Mouse (Mus musculus): ENCODE data around the gene Col4a3. TPM values are rescaled to one million over a fixed set of nuclear protein-coding genes. Genes with fewer than 3 reads are reported as not detected.

The Col4a3 gene
- polyA plus RNA-seq, 1 experiment from 2014 or later, result 0.72 TPM

- no peak overlapping the region for H3K4me3 ChIP-seq (ENCODE audit: control insufficient read depth in 1 of 2, insufficient read depth in 1 of 2, low read depth in 1 of 2, low read length in 2 of 2)
- peak; percentile 50; the same call in 1 of the 2 replicates for ATAC-seq (ENCODE audit: insufficient number of reproducible peaks, insufficient read depth, low FRiP score, low read depth)
- H3K4me1 ChIP-seq (ENCODE audit: control insufficient read depth in 2 of 2, insufficient read depth in 2 of 2, low read length in 2 of 2), result peaks cover 4 to 6% of the 10 kb centered on the region in 2 experiments; a peak in 3 of 4 replicates
- H3K36me3 ChIP-seq (ENCODE audit: control insufficient read depth, insufficient read depth, low read length), result no peaks in the 10 kb centered on the region
- no peaks in the 10 kb centered on the region for H3K27me3 ChIP-seq (ENCODE audit: control insufficient read depth, insufficient read depth, low read length)
- 30% methylated on average over 5 of the region's 5 CpGs for WGBS
- peak overlapping the region; percentile 48 for H3K4me2 ChIP-seq (ENCODE audit: low read length)
- peak overlapping the region in 1 of 2 experiments; percentile 3; a peak in 1 of 4 replicates for H3K27ac ChIP-seq (replicated peaks in 1 of 2; ENCODE audit: control insufficient read depth in 1 of 2, insufficient read depth in 1 of 2, low read depth in 2 of 2, low read length in 2 of 2)
- H3K9me3 ChIP-seq (ENCODE audit: control insufficient read depth, low read length), result no peaks in the 10 kb centered on the region
- peak overlapping the region; percentile 2; the same call in 1 of the 2 replicates for H3K9ac ChIP-seq (ENCODE audit: low read length)
These were observed 31.8 kb upstream of the Col4a3 start for GRCm38 (mm10) chr1:82554889-82555288.

- Histone ChIP-seq H3K4me1 (ENCODE audit: control insufficient read depth in 2 of 2, insufficient read depth in 2 of 2, low read length in 2 of 2) (no peaks in the 10 kb centered on the region), H3K27ac (replicated peaks in 1 of 2; ENCODE audit: control insufficient read depth in 1 of 2, insufficient read depth in 1 of 2, low read depth in 2 of 2, low read length in 2 of 2) (no peak overlapping the region), H3K4me2 (ENCODE audit: low read length) (no peak overlapping the region), H3K36me3 (ENCODE audit: control insufficient read depth, insufficient read depth, low read length) (no peaks in the 10 kb centered on the region), H3K9ac (ENCODE audit: low read length) (no peak overlapping the region), H3K9me3 (ENCODE audit: control insufficient read depth, low read length) (0 out of 2 replicates have a peak, but pooled peaks cover 5% of the 10 kb centered on the region), H3K27me3 (ENCODE audit: control insufficient read depth, insufficient read depth, low read length) (0 out of 2 replicates have a peak, but pooled peaks cover 3% of the 10 kb centered on the region), H3K4me3 (ENCODE audit: control insufficient read depth in 1 of 2, insufficient read depth in 1 of 2, low read depth in 1 of 2, low read length in 2 of 2) (no peak overlapping the region)
- no peak for ATAC-seq (ENCODE audit: insufficient number of reproducible peaks, insufficient read depth, low FRiP score, low read depth)
- 43% methylated on average over 4 of the region's 4 CpGs for WGBS
These were observed 26.5 kb upstream of the Col4a3 start for GRCm38 (mm10) chr1:82560223-82560622.

GRCm38 (mm10) chr1:82569405-82569804 lies 17.3 kb upstream of the Col4a3 start:
- H3K4me2 ChIP-seq (ENCODE audit: low read length), result no peak overlapping the region
- ATAC-seq (ENCODE audit: insufficient number of reproducible peaks, insufficient read depth, low FRiP score, low read depth), result no peak
- WGBS, result 67% methylated on average over 4 of the region's 4 CpGs
- H3K27ac ChIP-seq (replicated peaks in 1 of 2; ENCODE audit: control insufficient read depth in 1 of 2, insufficient read depth in 1 of 2, low read depth in 2 of 2, low read length in 2 of 2), result no peak overlapping the region
- no peaks in the 10 kb centered on the region for H3K27me3 ChIP-seq (ENCODE audit: control insufficient read depth, insufficient read depth, low read length)
- no peaks in the 10 kb centered on the region for H3K9me3 ChIP-seq (ENCODE audit: control insufficient read depth, low read length)
- H3K4me3 ChIP-seq (ENCODE audit: control insufficient read depth in 1 of 2, insufficient read depth in 1 of 2, low read depth in 1 of 2, low read length in 2 of 2), result no peak overlapping the region
- H3K4me1 ChIP-seq (ENCODE audit: control insufficient read depth in 2 of 2, insufficient read depth in 2 of 2, low read length in 2 of 2), result no peaks in the 10 kb centered on the region
- no peak overlapping the region for H3K9ac ChIP-seq (ENCODE audit: low read length)
- no peaks in the 10 kb centered on the region for H3K36me3 ChIP-seq (ENCODE audit: control insufficient read depth, insufficient read depth, low read length)

GRCm38 (mm10) chr1:82571758-82572157 lies 15.0 kb upstream of the Col4a3 start:
- no peak overlapping the region for H3K4me2 ChIP-seq (ENCODE audit: low read length)
- no peak for ATAC-seq (ENCODE audit: insufficient number of reproducible peaks, insufficient read depth, low FRiP score, low read depth)
- no peaks in the 10 kb centered on the region for H3K36me3 ChIP-seq (ENCODE audit: control insufficient read depth, insufficient read depth, low read length)
- no peak overlapping the region for H3K4me3 ChIP-seq (ENCODE audit: control insufficient read depth in 1 of 2, insufficient read depth in 1 of 2, low read depth in 1 of 2, low read length in 2 of 2)
- no peaks in the 10 kb centered on the region for H3K27me3 ChIP-seq (ENCODE audit: control insufficient read depth, insufficient read depth, low read length)
- H3K9ac ChIP-seq (ENCODE audit: low read length), result no peak overlapping the region
- no peaks in the 10 kb centered on the region for H3K9me3 ChIP-seq (ENCODE audit: control insufficient read depth, low read length)
- WGBS, result 68% methylated on average over 1 of the region's 1 CpGs
- H3K4me1 ChIP-seq (ENCODE audit: control insufficient read depth in 2 of 2, insufficient read depth in 2 of 2, low read length in 2 of 2), result no peaks in the 10 kb centered on the region
- H3K27ac ChIP-seq (replicated peaks in 1 of 2; ENCODE audit: control insufficient read depth in 1 of 2, insufficient read depth in 1 of 2, low read depth in 2 of 2, low read length in 2 of 2), result no peak overlapping the region

- H3K9me3 ChIP-seq (ENCODE audit: control insufficient read depth, low read length), result no peaks in the 10 kb centered on the region
- H3K4me3 ChIP-seq (ENCODE audit: control insufficient read depth in 1 of 2, insufficient read depth in 1 of 2, low read depth in 1 of 2, low read length in 2 of 2), result no peak overlapping the region
- WGBS, result 80% methylated on average over 3 of the region's 3 CpGs
- H3K9ac ChIP-seq (ENCODE audit: low read length), result no peak overlapping the region
- H3K27me3 ChIP-seq (ENCODE audit: control insufficient read depth, insufficient read depth, low read length), result no peaks in the 10 kb centered on the region
- no peaks in the 10 kb centered on the region for H3K36me3 ChIP-seq (ENCODE audit: control insufficient read depth, insufficient read depth, low read length)
- no peak overlapping the region for H3K27ac ChIP-seq (replicated peaks in 1 of 2; ENCODE audit: control insufficient read depth in 1 of 2, insufficient read depth in 1 of 2, low read depth in 2 of 2, low read length in 2 of 2)
- peaks cover 9 to 12% of the 10 kb centered on the region in 2 experiments for H3K4me1 ChIP-seq (ENCODE audit: control insufficient read depth in 2 of 2, insufficient read depth in 2 of 2, low read length in 2 of 2)
- ATAC-seq (ENCODE audit: insufficient number of reproducible peaks, insufficient read depth, low FRiP score, low read depth), result no peak
- H3K4me2 ChIP-seq (ENCODE audit: low read length), result no peak overlapping the region
These were observed 11.0 kb upstream of the Col4a3 start for GRCm38 (mm10) chr1:82575681-82576080.

GRCm38 (mm10) chr1:82576182-82576581 lies 10.5 kb upstream of the Col4a3 start:
- Histone ChIP-seq H3K4me2 (ENCODE audit: low read length) (no peak overlapping the region), H3K9me3 (ENCODE audit: control insufficient read depth, low read length) (no peaks in the 10 kb centered on the region), H3K4me3 (ENCODE audit: control insufficient read depth in 1 of 2, insufficient read depth in 1 of 2, low read depth in 1 of 2, low read length in 2 of 2) (no peak overlapping the region), H3K4me1 (ENCODE audit: control insufficient read depth in 2 of 2, insufficient read depth in 2 of 2, low read length in 2 of 2) (peaks cover 9 to 12% of the 10 kb centered on the region in 2 experiments), H3K9ac (ENCODE audit: low read length) (no peak overlapping the region), H3K27me3 (ENCODE audit: control insufficient read depth, insufficient read depth, low read length) (no peaks in the 10 kb centered on the region), H3K27ac (replicated peaks in 1 of 2; ENCODE audit: control insufficient read depth in 1 of 2, insufficient read depth in 1 of 2, low read depth in 2 of 2, low read length in 2 of 2) (no peak overlapping the region), H3K36me3 (ENCODE audit: control insufficient read depth, insufficient read depth, low read length) (no peaks in the 10 kb centered on the region)
- no peak for ATAC-seq (ENCODE audit: insufficient number of reproducible peaks, insufficient read depth, low FRiP score, low read depth)
- WGBS, result 83% methylated on average over 2 of the region's 2 CpGs

GRCm38 (mm10) chr1:82577339-82577738 lies 9.4 kb upstream of the Col4a3 start:
- H3K27me3 ChIP-seq (ENCODE audit: control insufficient read depth, insufficient read depth, low read length), result no peaks in the 10 kb centered on the region
- no peak overlapping the region for H3K27ac ChIP-seq (replicated peaks in 1 of 2; ENCODE audit: control insufficient read depth in 1 of 2, insufficient read depth in 1 of 2, low read depth in 2 of 2, low read length in 2 of 2)
- ATAC-seq (ENCODE audit: insufficient number of reproducible peaks, insufficient read depth, low FRiP score, low read depth), result no peak
- 78% methylated on average over 10 of the region's 10 CpGs for WGBS
- H3K4me2 ChIP-seq (ENCODE audit: low read length), result no peak overlapping the region
- H3K4me3 ChIP-seq (ENCODE audit: control insufficient read depth in 1 of 2, insufficient read depth in 1 of 2, low read depth in 1 of 2, low read length in 2 of 2), result no peak overlapping the region
- H3K9me3 ChIP-seq (ENCODE audit: control insufficient read depth, low read length), result no peaks in the 10 kb centered on the region
- no peaks in the 10 kb centered on the region for H3K36me3 ChIP-seq (ENCODE audit: control insufficient read depth, insufficient read depth, low read length)
- H3K9ac ChIP-seq (ENCODE audit: low read length), result no peak overlapping the region
- peaks cover 9 to 12% of the 10 kb centered on the region in 2 experiments for H3K4me1 ChIP-seq (ENCODE audit: control insufficient read depth in 2 of 2, insufficient read depth in 2 of 2, low read length in 2 of 2)

GRCm38 (mm10) chr1:82577915-82578314 lies 8.8 kb upstream of the Col4a3 start:
- no peaks in the 10 kb centered on the region for H3K27me3 ChIP-seq (ENCODE audit: control insufficient read depth, insufficient read depth, low read length)
- H3K4me3 ChIP-seq (ENCODE audit: control insufficient read depth in 1 of 2, insufficient read depth in 1 of 2, low read depth in 1 of 2, low read length in 2 of 2), result no peak overlapping the region
- 9% methylated on average over 3 of the region's 3 CpGs for WGBS
- no peaks in the 10 kb centered on the region for H3K36me3 ChIP-seq (ENCODE audit: control insufficient read depth, insufficient read depth, low read length)
- H3K9me3 ChIP-seq (ENCODE audit: control insufficient read depth, low read length), result no peaks in the 10 kb centered on the region
- 0 out of 2 replicates have a peak, but pooled peaks have one; percentile 47 for ATAC-seq (ENCODE audit: insufficient number of reproducible peaks, insufficient read depth, low FRiP score, low read depth)
- H3K4me2 ChIP-seq (ENCODE audit: low read length), result no peak overlapping the region
- no peak overlapping the region for H3K9ac ChIP-seq (ENCODE audit: low read length)
- peaks cover 9 to 12% of the 10 kb centered on the region in 2 experiments for H3K4me1 ChIP-seq (ENCODE audit: control insufficient read depth in 2 of 2, insufficient read depth in 2 of 2, low read length in 2 of 2)
- H3K27ac ChIP-seq (replicated peaks in 1 of 2; ENCODE audit: control insufficient read depth in 1 of 2, insufficient read depth in 1 of 2, low read depth in 2 of 2, low read length in 2 of 2), result no peak overlapping the region
